Mouse (Mus musculus): ENCODE measurements at regions not wholly inside any gene's neighbourhood (a gene's known extent, or its start where the extent isn't known, plus 50 kb on each side); places are given as distances from the start of the nearest gene placed in this dataset.
A peak's percentile ranks its signal among the peaks of the same experiment; 100 is the strongest.

DNA sequence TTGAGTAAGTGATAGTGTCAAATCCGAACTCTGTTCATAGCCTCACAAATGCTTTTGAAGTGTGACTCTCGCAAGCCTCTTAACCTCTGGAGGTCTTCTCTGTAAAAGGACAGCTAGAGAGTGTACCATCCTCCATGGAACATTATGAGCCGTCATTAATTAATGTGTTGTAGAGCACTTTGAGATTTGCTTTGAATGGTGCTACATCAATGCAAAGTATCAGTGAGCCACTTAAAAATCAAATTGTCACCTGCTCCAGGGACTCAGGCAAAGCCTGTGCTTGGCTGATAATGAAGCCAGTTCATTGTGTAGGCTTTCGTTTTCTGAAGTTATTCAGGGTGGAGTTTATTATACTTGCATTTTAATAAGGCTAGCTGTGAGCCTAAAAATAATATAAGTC is 801.8 kb upstream of the B3galt2 start:
- Histone ChIP-seq H3K79me2 (replicated peaks; ENCODE audit: control insufficient read depth, insufficient read depth, low read length) (no peaks in the 10 kb centered on the region), H3K27me3 (ENCODE audit: control insufficient read depth, insufficient read depth, low read length) (no peaks in the 10 kb centered on the region), H3K36me3 (ENCODE audit: control insufficient read depth, insufficient read depth, low read length) (no peaks in the 10 kb centered on the region), H3K27ac (no peak overlapping the region), H3K9ac (ENCODE audit: low read depth, low read length) (no peak overlapping the region), H3K4me1 (ENCODE audit: control insufficient read depth, insufficient read depth, low read length) (no peaks in the 10 kb centered on the region), H3K4me3 (no peak overlapping the region)
- intact Hi-C loops (cut with DNase I) = no loop called here
- no peak for TF ChIP-seq EP300 (IDR thresholded peaks at IDR 0.05; ENCODE audit: insufficient read depth, low read depth, low read length)
- TF ChIP-seq CTCF (IDR thresholded peaks at IDR 0.05) = no peak
- no peak for TF ChIP-seq POLR2A (IDR thresholded peaks at IDR 0.05; ENCODE audit: insufficient read depth, low read depth, low read length)
- 68% methylated on average over 4 of the region's 4 CpGs for WGBS
- DNase-seq = no peak

- H3K4me1 ChIP-seq (ENCODE audit: control insufficient read depth, insufficient read depth, low read length) = no peaks in the 10 kb centered on the region
- H3K27me3 ChIP-seq (ENCODE audit: control insufficient read depth, insufficient read depth, low read length) = no peaks in the 10 kb centered on the region
- WGBS = 76% methylated on average over 4 of the region's 4 CpGs
- H3K9ac ChIP-seq (ENCODE audit: low read depth, low read length) = no peak overlapping the region
- TF ChIP-seq EP300 (IDR thresholded peaks at IDR 0.05; ENCODE audit: insufficient read depth, low read depth, low read length) (no peak), CTCF (IDR thresholded peaks at IDR 0.05) (no peak), POLR2A (IDR thresholded peaks at IDR 0.05; ENCODE audit: insufficient read depth, low read depth, low read length) (no peak)
- no peak for DNase-seq
- intact Hi-C loops (cut with DNase I) = no loop called here
- no peaks in the 10 kb centered on the region for H3K36me3 ChIP-seq (ENCODE audit: control insufficient read depth, insufficient read depth, low read length)
- H3K79me2 ChIP-seq (replicated peaks; ENCODE audit: control insufficient read depth, insufficient read depth, low read length) = no peaks in the 10 kb centered on the region
- H3K4me3 ChIP-seq = no peak overlapping the region
- H3K27ac ChIP-seq = no peak overlapping the region
These were observed 773.3 kb upstream of the B3galt2 start for GRCm38 (mm10) chr1:142867024-142867700.

DNA sequence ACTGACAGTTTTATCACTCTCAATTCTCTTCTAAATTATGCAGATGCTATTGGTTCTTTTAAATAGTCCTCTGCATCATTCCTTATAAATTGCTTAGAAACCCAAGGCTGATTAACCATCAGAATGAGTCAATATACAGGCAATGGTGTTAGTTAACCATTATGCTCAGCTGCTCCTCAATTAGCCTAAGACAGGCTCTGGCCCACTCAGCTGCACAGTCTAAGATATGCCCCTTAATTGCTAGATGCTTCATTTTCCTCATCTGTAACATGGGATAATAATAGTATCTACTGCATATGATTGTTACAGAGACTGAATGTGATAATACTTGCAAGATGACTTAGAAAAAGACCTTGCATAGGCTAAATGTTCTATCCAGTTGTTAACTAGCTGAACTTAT is 748.6 kb upstream of the B3galt2 start:
- H3K4me1 ChIP-seq (ENCODE audit: control insufficient read depth, insufficient read depth, low read length) = no peaks in the 10 kb centered on the region; the same call in 1 of the 2 replicates
- DNase-seq = no peak
- no peak for TF ChIP-seq CTCF (IDR thresholded peaks at IDR 0.05)
- no peak for TF ChIP-seq EP300 (IDR thresholded peaks at IDR 0.05; ENCODE audit: insufficient read depth, low read depth, low read length)
- TF ChIP-seq POLR2A (IDR thresholded peaks at IDR 0.05; ENCODE audit: insufficient read depth, low read depth, low read length) = no peak
- H3K79me2 ChIP-seq (replicated peaks; ENCODE audit: control insufficient read depth, insufficient read depth, low read length) = no peaks in the 10 kb centered on the region
- no peak overlapping the region for H3K27ac ChIP-seq
- no peaks in the 10 kb centered on the region for H3K27me3 ChIP-seq (ENCODE audit: control insufficient read depth, insufficient read depth, low read length)
- no peak overlapping the region for H3K4me3 ChIP-seq
- intact Hi-C loops (cut with DNase I) = no loop called here
- no peak overlapping the region for H3K9ac ChIP-seq (ENCODE audit: low read depth, low read length)
- H3K36me3 ChIP-seq (ENCODE audit: control insufficient read depth, insufficient read depth, low read length) = no peaks in the 10 kb centered on the region

- Histone ChIP-seq H3K27me3 (ENCODE audit: control insufficient read depth, insufficient read depth, low read length) (no peaks in the 10 kb centered on the region), H3K79me2 (replicated peaks; ENCODE audit: control insufficient read depth, insufficient read depth, low read length) (no peaks in the 10 kb centered on the region), H3K4me1 (ENCODE audit: control insufficient read depth, insufficient read depth, low read length) (no peaks in the 10 kb centered on the region; the same call in 1 of the 2 replicates), H3K9ac (ENCODE audit: low read depth, low read length) (no peak overlapping the region), H3K4me3 (no peak overlapping the region), H3K36me3 (ENCODE audit: control insufficient read depth, insufficient read depth, low read length) (no peaks in the 10 kb centered on the region), H3K27ac (no peak overlapping the region)
- TF ChIP-seq POLR2A (IDR thresholded peaks at IDR 0.05; ENCODE audit: insufficient read depth, low read depth, low read length) (no peak), CTCF (IDR thresholded peaks at IDR 0.05) (no peak), EP300 (IDR thresholded peaks at IDR 0.05; ENCODE audit: insufficient read depth, low read depth, low read length) (no peak)
- DNase-seq = no peak
- WGBS = 73% methylated on average over 2 of the region's 2 CpGs
- intact Hi-C loops (cut with DNase I) = no loop called here
These were observed 747.3 kb upstream of the B3galt2 start for GRCm38 (mm10) chr1:142893156-142893555.

GRCm38 (mm10) chr1:142894145-142894544 is 746.3 kb upstream of the B3galt2 start:
- H3K4me3 ChIP-seq = no peak overlapping the region
- H3K27ac ChIP-seq = no peak overlapping the region
- H3K27me3 ChIP-seq (ENCODE audit: control insufficient read depth, insufficient read depth, low read length) = no peaks in the 10 kb centered on the region
- no peak for DNase-seq
- intact Hi-C loops (cut with DNase I) = no loop called here
- no peaks in the 10 kb centered on the region; the same call in 1 of the 2 replicates for H3K4me1 ChIP-seq (ENCODE audit: control insufficient read depth, insufficient read depth, low read length)
- no peak overlapping the region for H3K9ac ChIP-seq (ENCODE audit: low read depth, low read length)
- TF ChIP-seq CTCF (IDR thresholded peaks at IDR 0.05) (no peak), EP300 (IDR thresholded peaks at IDR 0.05; ENCODE audit: insufficient read depth, low read depth, low read length) (no peak), POLR2A (IDR thresholded peaks at IDR 0.05; ENCODE audit: insufficient read depth, low read depth, low read length) (no peak)
- H3K36me3 ChIP-seq (ENCODE audit: control insufficient read depth, insufficient read depth, low read length) = no peaks in the 10 kb centered on the region
- H3K79me2 ChIP-seq (replicated peaks; ENCODE audit: control insufficient read depth, insufficient read depth, low read length) = no peaks in the 10 kb centered on the region

DNA sequence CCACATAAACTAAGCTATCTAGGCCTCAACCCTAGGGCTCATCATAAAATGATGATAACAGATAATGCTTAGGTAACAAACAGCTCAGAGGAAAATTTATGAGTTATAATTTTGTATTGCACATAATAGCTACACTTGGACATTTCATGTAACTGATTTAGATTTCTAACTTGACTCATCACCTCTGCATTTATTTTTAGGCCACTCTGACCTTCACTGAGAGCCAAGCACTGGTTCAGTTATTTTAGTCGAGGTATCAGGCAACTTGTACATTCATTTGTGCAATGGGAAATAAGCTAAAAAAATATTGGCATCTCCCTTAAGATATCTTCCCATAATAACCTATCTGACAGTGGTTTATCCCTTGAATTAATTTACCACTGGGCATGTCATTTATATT is 745.4 kb upstream of the B3galt2 start:
- no peak for DNase-seq
- 20% methylated on average over 1 of the region's 1 CpGs for WGBS
- H3K27me3 ChIP-seq (ENCODE audit: control insufficient read depth, insufficient read depth, low read length) = no peaks in the 10 kb centered on the region
- H3K79me2 ChIP-seq (replicated peaks; ENCODE audit: control insufficient read depth, insufficient read depth, low read length) = no peaks in the 10 kb centered on the region
- intact Hi-C loops (cut with DNase I) = no loop called here
- H3K9ac ChIP-seq (ENCODE audit: low read depth, low read length) = no peak overlapping the region
- no peaks in the 10 kb centered on the region for H3K36me3 ChIP-seq (ENCODE audit: control insufficient read depth, insufficient read depth, low read length)
- TF ChIP-seq CTCF (IDR thresholded peaks at IDR 0.05) = no peak
- no peak for TF ChIP-seq EP300 (IDR thresholded peaks at IDR 0.05; ENCODE audit: insufficient read depth, low read depth, low read length)
- no peak for TF ChIP-seq POLR2A (IDR thresholded peaks at IDR 0.05; ENCODE audit: insufficient read depth, low read depth, low read length)
- H3K4me1 ChIP-seq (ENCODE audit: control insufficient read depth, insufficient read depth, low read length) = no peaks in the 10 kb centered on the region; the same call in 1 of the 2 replicates
- no peak overlapping the region for H3K4me3 ChIP-seq
- peak overlapping the region; percentile 46; the same call in 1 of the 2 replicates for H3K27ac ChIP-seq
